Mouse (Mus musculus) cerebellum, postnatal 36 days (tissue): ENCODE measurements around the gene Camta1.

Experiments used
- DNase-seq, 2 experiments: peaks; one replicate each; pipeline ENCODE4 v3.0.0; 2021 to 2022; ENCODE audit warnings: mixed read lengths in 2 of 2

The Camta1 gene

GRCm38 (mm10) chr4:150917336-150918027, 944.2 kb downstream of the Camta1 start:
- DNase-seq: no peak

GRCm38 (mm10) chr4:150915181-150915906, 946.3 kb downstream of the Camta1 start:
- no peak for DNase-seq

- peak; percentile 97 to 98 for DNase-seq
Observed at GRCm38 (mm10) chr4:150914290-150914733, 947.4 kb downstream of the Camta1 start, which contains the start of the genes Park7 and Tnfrsf9. Gene Park7, minus strand, starts transcription at chr4:150914437. Gene Tnfrsf9, plus strand, starts transcription at chr4:150914562.

- DNase-seq: no peak
Observed at GRCm38 (mm10) chr4:150913743-150914142, 947.9 kb downstream of the Camta1 start.

- DNase-seq: peak in 1 of 2 experiments; percentile 26
Observed at GRCm38 (mm10) chr4:150910164-150910951, 951.3 kb downstream of the Camta1 start.

GRCm38 (mm10) chr4:150909451-150910156, 952.1 kb downstream of the Camta1 start:
- peak; percentile 99 to 100 for DNase-seq

- DNase-seq: peak in 1 of 2 experiments; percentile 27
Observed at GRCm38 (mm10) chr4:150908512-150908911, 953.2 kb downstream of the Camta1 start.

GRCm38 (mm10) chr4:150907099-150907498, 954.6 kb downstream of the Camta1 start:
- DNase-seq: no peak

GRCm38 (mm10) chr4:150903091-150903742, 958.5 kb downstream of the Camta1 start:
- DNase-seq: no peak

GRCm38 (mm10) chr4:150902062-150902461, 959.6 kb downstream of the Camta1 start:
- no peak for DNase-seq

- DNase-seq: peak; percentile 66 to 73
Observed at GRCm38 (mm10) chr4:150901651-150902050, 960.0 kb downstream of the Camta1 start.

- no peak for DNase-seq
Observed at GRCm38 (mm10) chr4:150900486-150900885, 961.2 kb downstream of the Camta1 start.

- DNase-seq: peak; percentile 55 to 58
Observed at GRCm38 (mm10) chr4:150898716-150899365, 962.8 kb downstream of the Camta1 start.

GRCm38 (mm10) chr4:150896896-150897624, 964.6 kb downstream of the Camta1 start:
- DNase-seq: no peak

- no peak for DNase-seq
Observed at GRCm38 (mm10) chr4:150894718-150895501, 966.8 kb downstream of the Camta1 start.

- DNase-seq: no peak
Observed at GRCm38 (mm10) chr4:150891308-150891707, 970.4 kb downstream of the Camta1 start.

GRCm38 (mm10) chr4:150889955-150890315, 971.7 kb downstream of the Camta1 start:
- no peak for DNase-seq

GRCm38 (mm10) chr4:150889273-150889954, 972.3 kb downstream of the Camta1 start:
- DNase-seq: no peak

GRCm38 (mm10) chr4:150888492-150888891, 973.2 kb downstream of the Camta1 start:
- DNase-seq: no peak
